Mouse (Mus musculus) ES-Bruce4 (cell line): Measurements from ENCODE around the gene Plod1.

Experiments
- CTCF ChIP-seq: IDR thresholded peaks from one replicate; pipeline ENCODE4 v1.8.1; 2011; ENCODE audit warnings: low read depth, low read length
- EP300 ChIP-seq: IDR thresholded peaks from 2 replicates; pipeline ENCODE4 v1.6.1; 2011; ENCODE audit warnings: low read depth, low read length; ENCODE audit not compliant: insufficient read depth
- POLR2A ChIP-seq: IDR thresholded peaks from one replicate; pipeline ENCODE4 v1.8.1; 2011; ENCODE audit warnings: low read length; ENCODE audit not compliant: insufficient read depth

- no peak for TF ChIP-seq CTCF
- no peak for TF ChIP-seq POLR2A
- TF ChIP-seq EP300: no peak
Measured at GRCm38 (mm10) chr4:147862051-147862450, 74.5 kb downstream of the Plod1 start.
